Mouse (Mus musculus) neural tube, embryonic 14.5 days (tissue): ENCODE results near the gene Ndufaf2. TPM values are rescaled to one million over a fixed set of nuclear protein-coding genes. Genes with fewer than 3 reads are reported as not detected.

Experiments used
- ATAC-seq: fragments of 200-750 bp; cut with Nextera tagmentation; 2 replicates; pipeline ENCODE4 v1.8.0; 2017; ENCODE audit warnings: low read depth, mild to moderate bottlenecking, moderate TSS enrichment, moderate library complexity
- H3K27ac ChIP-seq: fragments of 300-500 bp; sonication (generic); 2 replicates; pipeline ENCODE4 v1.5.1; 2014; ENCODE audit warnings: low read depth, mild to moderate bottlenecking, control low read depth, low read length, moderate library complexity, mixed read lengths
- H3K27me3 ChIP-seq: fragments of 300-500 bp; sonication (generic); 2 replicates; pipeline ENCODE4 v1.6.1; 2014; ENCODE audit warnings: low read length; ENCODE audit not compliant: control insufficient read depth, insufficient read depth
- H3K36me3 ChIP-seq: fragments of 300-500 bp; sonication (generic); 2 replicates; pipeline ENCODE4 v1.6.1; 2014; ENCODE audit warnings: low read length, mixed read lengths; ENCODE audit not compliant: control insufficient read depth, insufficient read depth
- H3K4me1 ChIP-seq: fragments of 300-500 bp; sonication (generic); 2 replicates; pipeline ENCODE4 v1.6.1; 2014; ENCODE audit warnings: low read length; ENCODE audit not compliant: control insufficient read depth, insufficient read depth
- H3K4me2 ChIP-seq: fragments of 300-500 bp; sonication (generic); 2 replicates; pipeline ENCODE4 v1.6.1; 2014; ENCODE audit warnings: mild to moderate bottlenecking, low read depth, low read length, control low read depth
- H3K4me3 ChIP-seq: fragments of 300-500 bp; sonication (generic); 2 replicates; pipeline ENCODE4 v1.5.1; 2014; ENCODE audit warnings: low read depth, low read length, control low read depth, mixed read lengths
- H3K9ac ChIP-seq: fragments of 300-500 bp; sonication (generic); replicated peaks from 2 replicates; pipeline ENCODE4 v1.6.1; 2014; ENCODE audit warnings: low read depth, mild to moderate bottlenecking, control low read depth, low read length, mixed read lengths
- H3K9me3 ChIP-seq: fragments of 300-500 bp; sonication (generic); 2 replicates; pipeline ENCODE4 v1.6.1; 2016; ENCODE audit warnings: low read length; ENCODE audit not compliant: control insufficient read depth
- WGBS: fragments of 180-500 bp; shearing (Covaris S2); extraction: QIAGEN DNeasy Blood & Tissue Kit; methylation state at CpG from one replicate; pipeline ENCODE4 v1.1.7; 2014; 5-methylcytosine and 5-hydroxymethylcytosine counted together
- polyA plus RNA-seq: library from polyadenylated mRNA; unstranded; fragments of >200 nt; fragmentation: Nextera tagmentation; extraction: Ambion mirVana; gene quantifications from 2 replicates; pipeline ENCODE4 v1.2.1, GENCODE M21; 2014

The Ndufaf2 gene
- polyA plus RNA-seq, 1 experiment from 2014 or later = 79.3 TPM

DNA sequence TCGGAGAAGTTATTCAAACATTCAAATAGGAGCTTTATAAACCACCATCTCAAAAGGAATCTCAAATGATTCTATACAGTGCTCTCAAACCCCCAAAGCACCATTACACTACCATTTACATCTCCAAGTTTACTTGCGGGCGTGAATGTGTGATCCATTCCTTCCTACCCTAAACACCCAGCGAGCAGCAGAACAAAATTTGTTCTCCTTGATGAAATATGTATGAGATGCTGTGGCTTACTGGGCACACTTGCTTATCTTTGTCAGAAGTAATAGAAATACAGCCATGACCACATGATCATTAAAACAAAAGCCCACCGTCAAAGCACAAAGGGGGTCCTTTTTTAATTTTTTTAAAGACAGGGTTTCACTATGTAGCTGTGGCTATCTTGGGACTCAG, 44.9 kb downstream of the Ndufaf2 start:
- Histone ChIP-seq H3K27ac (no peak overlapping the region), H3K4me2 (no peak overlapping the region), H3K9ac (no peak overlapping the region), H3K36me3 (no peaks in the 10 kb centered on the region), H3K27me3 (no peaks in the 10 kb centered on the region), H3K4me1 (0 out of 2 replicates have a peak, but pooled peaks cover 3% of the 10 kb centered on the region), H3K4me3 (no peak overlapping the region), H3K9me3 (no peaks in the 10 kb centered on the region)
- ATAC-seq = no peak
- 81% methylated on average over 5 of the region's 5 CpGs for WGBS

DNA sequence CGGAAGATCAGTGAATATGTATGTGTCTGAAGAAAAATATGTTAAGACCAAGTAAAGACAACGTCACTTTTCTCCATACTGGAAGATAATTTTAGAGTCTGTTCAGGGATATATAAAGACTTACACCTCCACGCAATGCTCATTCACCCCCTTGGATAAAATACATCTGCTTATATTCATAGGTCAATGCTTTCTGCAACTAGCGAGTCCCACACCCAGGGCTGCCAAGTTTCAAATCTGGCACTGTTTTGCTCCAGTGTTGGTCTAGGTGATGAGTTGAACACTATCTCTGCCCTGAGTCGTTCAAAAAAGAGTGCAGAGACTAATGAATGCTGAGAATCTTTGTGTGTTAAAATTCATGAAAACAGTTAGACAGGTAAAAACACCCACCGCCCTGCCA, 47.5 kb downstream of the Ndufaf2 start:
- H3K4me3 ChIP-seq = no peak overlapping the region
- H3K36me3 ChIP-seq = no peaks in the 10 kb centered on the region
- H3K9ac ChIP-seq = no peak overlapping the region
- no peaks in the 10 kb centered on the region for H3K27me3 ChIP-seq
- 95% methylated on average over 6 of the region's 6 CpGs for WGBS
- no peak for ATAC-seq
- no peak overlapping the region for H3K4me2 ChIP-seq
- 0 out of 2 replicates have a peak, but pooled peaks cover 3% of the 10 kb centered on the region for H3K4me1 ChIP-seq
- no peak overlapping the region for H3K27ac ChIP-seq
- H3K9me3 ChIP-seq = no peaks in the 10 kb centered on the region

DNA sequence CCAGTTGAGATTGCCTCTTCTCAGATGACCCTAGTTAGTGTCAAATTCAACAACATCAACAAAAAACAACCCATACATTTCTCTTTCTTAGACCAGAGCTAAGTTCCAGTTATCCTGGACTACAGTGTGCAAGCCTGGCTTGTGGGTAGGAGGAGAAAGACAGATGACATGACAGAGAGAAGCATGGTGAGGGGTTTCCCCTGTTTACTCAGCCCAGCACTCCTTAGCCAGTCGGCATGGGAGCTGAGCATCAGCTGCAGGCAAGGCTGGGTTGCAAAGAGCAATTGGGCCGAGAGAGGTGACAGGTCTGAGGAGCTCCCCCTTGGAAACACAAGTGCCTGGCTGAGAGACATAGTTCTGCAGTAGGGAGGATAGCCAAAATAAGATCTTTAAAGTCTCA, 57.7 kb downstream of the Ndufaf2 start:
- Histone ChIP-seq H3K36me3 (no peaks in the 10 kb centered on the region), H3K9ac (no peak overlapping the region), H3K27me3 (no peaks in the 10 kb centered on the region), H3K4me3 (no peak overlapping the region), H3K9me3 (no peaks in the 10 kb centered on the region), H3K4me2 (no peak overlapping the region), H3K27ac (no peak overlapping the region), H3K4me1 (no peaks in the 10 kb centered on the region)
- 64% methylated on average over 2 of the region's 2 CpGs for WGBS
- no peak for ATAC-seq

DNA sequence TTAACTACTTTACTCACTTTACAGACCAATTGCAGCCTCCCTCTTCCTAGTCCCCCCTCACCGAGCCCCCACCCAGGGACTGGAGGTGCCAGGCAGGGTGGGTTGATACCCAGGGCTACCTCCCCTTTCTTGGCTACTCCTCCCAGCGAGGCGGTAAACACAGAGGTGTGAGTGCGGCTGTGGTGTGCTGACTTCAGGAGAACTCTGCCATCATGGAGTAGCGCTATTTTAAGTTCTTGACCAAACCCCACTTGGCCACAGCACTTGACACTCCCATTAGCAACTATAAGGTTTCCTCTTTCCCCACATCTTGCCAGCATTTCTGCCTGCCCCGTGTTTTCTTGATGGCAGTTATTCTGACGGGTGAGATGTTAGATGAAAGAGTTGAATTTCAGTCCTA, 62.0 kb downstream of the Ndufaf2 start:
- H3K9ac ChIP-seq = no peak overlapping the region
- no peak overlapping the region for H3K4me2 ChIP-seq
- no peak overlapping the region for H3K4me3 ChIP-seq
- ATAC-seq = no peak
- H3K27ac ChIP-seq = no peak overlapping the region
- H3K4me1 ChIP-seq = no peaks in the 10 kb centered on the region
- H3K27me3 ChIP-seq = no peaks in the 10 kb centered on the region
- WGBS = 89% methylated on average over 7 of the region's 7 CpGs
- H3K36me3 ChIP-seq = no peaks in the 10 kb centered on the region
- H3K9me3 ChIP-seq = no peaks in the 10 kb centered on the region

DNA sequence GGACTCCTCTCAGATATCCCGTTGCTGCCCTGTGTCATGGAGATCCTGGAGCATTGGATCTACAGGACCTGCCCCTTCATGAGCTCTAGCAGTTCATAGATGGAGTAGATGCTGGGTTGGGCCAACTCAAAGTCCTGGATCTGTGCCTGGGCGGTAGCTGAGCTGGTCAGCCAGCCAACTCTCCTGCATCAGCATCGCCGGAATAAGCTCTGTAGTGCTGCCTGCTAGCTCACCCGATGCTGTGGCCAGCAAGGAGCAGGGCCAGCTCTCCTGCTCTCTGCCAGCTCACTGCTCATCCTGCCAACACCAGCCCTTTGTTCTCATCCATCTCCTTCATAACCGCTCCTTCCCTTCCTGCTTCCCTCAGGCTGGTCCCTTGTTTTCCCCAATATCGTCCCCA, 62.8 kb downstream of the Ndufaf2 start:
- H3K4me1 ChIP-seq = no peaks in the 10 kb centered on the region
- 84% methylated on average over 7 of the region's 7 CpGs for WGBS
- no peak overlapping the region for H3K4me3 ChIP-seq
- no peaks in the 10 kb centered on the region for H3K36me3 ChIP-seq
- no peaks in the 10 kb centered on the region for H3K9me3 ChIP-seq
- H3K4me2 ChIP-seq = no peak overlapping the region
- no peak for ATAC-seq
- no peak overlapping the region for H3K9ac ChIP-seq
- no peak overlapping the region for H3K27ac ChIP-seq
- no peaks in the 10 kb centered on the region for H3K27me3 ChIP-seq

DNA sequence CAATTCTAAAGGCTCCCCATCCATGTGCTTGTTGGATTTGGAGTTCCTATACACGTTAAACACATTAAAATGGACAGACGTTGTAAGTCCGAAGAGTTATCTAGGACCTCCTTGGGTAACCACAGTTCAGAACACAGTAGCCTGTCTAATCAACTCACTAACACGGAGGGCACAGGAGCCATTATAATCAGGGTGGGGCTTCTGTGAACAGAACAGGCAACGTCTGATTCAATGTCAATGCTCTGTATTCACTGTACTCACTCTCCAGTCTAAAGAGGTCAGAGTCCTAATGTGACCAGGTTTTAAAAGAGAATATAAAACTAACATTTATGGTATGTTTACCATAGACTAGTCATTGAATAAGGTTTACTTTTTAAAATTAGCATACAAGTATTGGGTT, 63.7 kb downstream of the Ndufaf2 start:
- 92% methylated on average over 5 of the region's 5 CpGs for WGBS
- Histone ChIP-seq H3K36me3 (no peaks in the 10 kb centered on the region), H3K27me3 (no peaks in the 10 kb centered on the region), H3K4me3 (no peak overlapping the region), H3K27ac (no peak overlapping the region), H3K4me2 (no peak overlapping the region), H3K9me3 (no peaks in the 10 kb centered on the region), H3K4me1 (no peaks in the 10 kb centered on the region), H3K9ac (no peak overlapping the region)
- ATAC-seq = no peak

DNA sequence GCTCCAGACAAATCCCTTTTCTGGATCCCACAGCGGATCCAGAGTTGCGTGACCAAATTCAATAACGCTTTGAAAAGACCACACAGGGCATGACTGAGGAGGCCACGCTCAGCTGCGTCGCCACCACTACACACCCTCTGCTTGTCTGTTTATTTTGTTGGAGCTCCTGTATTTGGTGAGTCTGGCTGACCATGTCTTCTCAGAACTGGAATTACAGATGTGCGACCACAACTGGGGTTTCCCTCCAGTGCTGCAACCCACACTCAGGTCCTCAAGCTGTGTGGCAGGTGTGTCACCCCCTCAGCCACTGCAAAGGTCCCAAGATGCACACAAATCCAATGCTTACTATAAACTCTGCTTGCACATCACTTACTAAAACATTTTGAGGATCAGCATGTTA, 66.1 kb downstream of the Ndufaf2 start:
- WGBS = 80% methylated on average over 7 of the region's 7 CpGs
- Histone ChIP-seq H3K27me3 (no peaks in the 10 kb centered on the region), H3K9ac (no peak overlapping the region), H3K4me1 (no peaks in the 10 kb centered on the region), H3K27ac (no peak overlapping the region), H3K4me3 (no peak overlapping the region), H3K36me3 (no peaks in the 10 kb centered on the region), H3K4me2 (no peak overlapping the region), H3K9me3 (no peaks in the 10 kb centered on the region)
- ATAC-seq = no peak

DNA sequence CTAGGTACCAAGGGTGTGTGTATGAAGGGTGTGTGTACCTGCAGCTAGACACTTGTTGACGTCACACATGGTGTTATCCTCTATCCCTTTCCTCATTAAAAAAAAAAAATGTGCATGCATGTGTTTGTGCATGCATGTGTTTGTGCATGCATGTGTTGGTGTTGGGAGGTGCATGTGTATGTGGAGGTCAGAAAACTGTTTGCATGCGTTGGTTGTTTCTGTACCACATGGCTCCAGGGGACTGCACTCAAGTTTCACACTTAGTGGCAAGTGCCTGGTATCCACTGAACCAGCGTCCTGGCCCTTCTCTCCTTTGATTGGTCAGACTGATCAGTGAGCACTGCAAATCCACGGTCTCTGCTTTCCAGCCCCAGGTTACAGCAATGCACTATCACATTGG, 71.7 kb downstream of the Ndufaf2 start:
- H3K9ac ChIP-seq = no peak overlapping the region
- H3K27ac ChIP-seq = no peak overlapping the region
- ATAC-seq = no peak
- H3K27me3 ChIP-seq = no peaks in the 10 kb centered on the region
- H3K4me1 ChIP-seq = no peaks in the 10 kb centered on the region
- no peak overlapping the region for H3K4me2 ChIP-seq
- H3K36me3 ChIP-seq = no peaks in the 10 kb centered on the region
- 77% methylated on average over 4 of the region's 4 CpGs for WGBS
- H3K4me3 ChIP-seq = no peak overlapping the region
- H3K9me3 ChIP-seq = no peaks in the 10 kb centered on the region

DNA sequence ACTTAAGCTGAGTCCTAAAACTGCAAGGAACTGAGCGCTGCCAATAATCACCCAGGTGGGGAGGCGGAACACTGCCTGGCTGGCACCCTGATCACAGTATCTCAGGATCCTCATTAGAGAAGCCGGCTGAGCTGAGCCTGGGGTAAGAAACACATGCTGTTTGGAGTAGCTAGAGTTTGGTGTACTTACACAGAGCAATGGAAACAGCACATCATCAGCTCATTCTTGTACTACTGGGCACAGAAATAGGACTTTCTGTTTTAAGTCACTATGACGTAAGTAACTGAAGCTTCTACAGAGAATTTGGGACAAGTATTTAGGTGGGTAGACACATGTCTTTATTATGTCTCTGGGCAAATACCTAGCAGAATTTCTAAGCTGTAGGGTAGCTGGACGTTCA, 72.4 kb downstream of the Ndufaf2 start:
- no peak overlapping the region for H3K4me2 ChIP-seq
- WGBS = 82% methylated on average over 5 of the region's 5 CpGs
- H3K4me3 ChIP-seq = no peak overlapping the region
- H3K27me3 ChIP-seq = no peaks in the 10 kb centered on the region
- H3K9ac ChIP-seq = no peak overlapping the region
- H3K9me3 ChIP-seq = no peaks in the 10 kb centered on the region
- no peak overlapping the region for H3K27ac ChIP-seq
- no peaks in the 10 kb centered on the region for H3K4me1 ChIP-seq
- ATAC-seq = no peak
- H3K36me3 ChIP-seq = no peaks in the 10 kb centered on the region

DNA sequence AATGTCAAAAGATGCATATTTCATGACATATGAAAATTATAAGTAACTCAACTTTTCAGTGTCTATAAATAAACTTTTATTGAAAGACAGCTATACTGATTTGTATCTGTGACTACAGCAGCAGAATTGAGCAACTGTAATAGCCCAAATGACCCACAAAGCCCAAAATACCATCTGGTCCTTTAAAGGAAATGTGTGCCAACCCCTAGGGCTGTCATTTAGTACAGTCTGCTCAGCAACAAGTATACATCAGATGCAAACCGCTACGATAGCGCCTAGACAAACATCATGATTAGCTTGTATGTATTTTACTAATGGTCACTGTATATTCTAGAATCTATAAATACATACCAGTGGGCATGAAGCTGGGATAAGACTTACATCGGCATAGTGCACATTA, 74.3 kb downstream of the Ndufaf2 start:
- H3K27ac ChIP-seq = no peak overlapping the region
- H3K36me3 ChIP-seq = no peaks in the 10 kb centered on the region
- H3K27me3 ChIP-seq = no peaks in the 10 kb centered on the region
- H3K9me3 ChIP-seq = no peaks in the 10 kb centered on the region
- WGBS = 82% methylated on average over 4 of the region's 4 CpGs
- no peak overlapping the region for H3K4me2 ChIP-seq
- ATAC-seq = no peak
- H3K9ac ChIP-seq = no peak overlapping the region
- H3K4me3 ChIP-seq = no peak overlapping the region
- no peaks in the 10 kb centered on the region for H3K4me1 ChIP-seq
